Mouse (Mus musculus) midbrain, embryonic 15.5 days (tissue): ENCODE measurements around the gene Tnrc6b. TPM values are rescaled to one million over a fixed set of nuclear protein-coding genes. Genes with fewer than 3 reads are reported as not detected.
"Not testable (repeated sequence)": the region's sequence is repeated elsewhere in the genome, so short reads cannot be mapped to it uniquely, and the experiment has no call there.

Source experiments
- ATAC-seq: fragments of 200-750 bp; cut with Nextera tagmentation; replicated peaks from 2 replicates; pipeline ENCODE4 v1.8.0; 2017; ENCODE audit warnings: moderate TSS enrichment
- H3K27ac ChIP-seq: fragments of 300-500 bp; sonication (generic); 2 replicates; pipeline ENCODE4 v1.5.1; 2015; ENCODE audit warnings: mild to moderate bottlenecking, inconsistent platforms
- H3K27me3 ChIP-seq: fragments of 300-500 bp; sonication (generic); replicated peaks from 2 replicates; pipeline ENCODE4 v1.6.1; 2015; ENCODE audit warnings: inconsistent platforms
- H3K36me3 ChIP-seq: fragments of 300-500 bp; sonication (generic); replicated peaks from 2 replicates; pipeline ENCODE4 v1.6.1; 2015; ENCODE audit warnings: inconsistent platforms
- H3K4me1 ChIP-seq: fragments of 300-500 bp; sonication (generic); 2 replicates; pipeline ENCODE4 v1.6.1; 2015; ENCODE audit warnings: inconsistent platforms
- H3K4me2 ChIP-seq: fragments of 300-500 bp; sonication (generic); 2 replicates; pipeline ENCODE4 v1.6.1; 2015; ENCODE audit warnings: inconsistent platforms, mild to moderate bottlenecking, moderate library complexity
- H3K4me3 ChIP-seq: fragments of 300-500 bp; sonication (generic); 2 replicates; pipeline ENCODE4 v1.5.1; 2015; ENCODE audit warnings: mild to moderate bottlenecking, inconsistent platforms
- H3K9ac ChIP-seq: fragments of 300-500 bp; sonication (generic); 2 replicates; pipeline ENCODE4 v1.6.1; 2015; ENCODE audit warnings: mild to moderate bottlenecking, inconsistent platforms
- H3K9me3 ChIP-seq: fragments of 300-500 bp; sonication (generic); 2 replicates; pipeline ENCODE4 v1.6.1; 2016; ENCODE audit warnings: inconsistent platforms
- WGBS: fragments of 180-500 bp; shearing (Covaris S2); methylation state at CpG from one replicate; pipeline ENCODE4 v1.1.7; 2015; ENCODE audit warnings: mixed read lengths; 5-methylcytosine and 5-hydroxymethylcytosine counted together
- polyA plus RNA-seq: library from polyadenylated mRNA; unstranded; fragments of >200 nt; fragmentation: Nextera tagmentation; extraction: Ambion mirVana; gene quantifications from 2 replicates; pipeline ENCODE4 v1.2.1, GENCODE M21; 2015

Gene Tnrc6b
- polyA plus RNA-seq, 1 experiment from 2014 or later, result 47.2 TPM

GRCm38 (mm10) chr15:80916621-80917020 is 205.5 kb downstream of the Tnrc6b start:
- ATAC-seq, result no peak
- Histone ChIP-seq H3K27me3 (no peaks in the 10 kb centered on the region), H3K36me3 (peaks cover 63% of the 10 kb centered on the region)

GRCm38 (mm10) chr15:80920346-80920745 is 209.2 kb downstream of the Tnrc6b start:
- Histone ChIP-seq H3K4me3 (no peak overlapping the region), H3K4me1 (no peaks in the 10 kb centered on the region), H3K27ac (no peak overlapping the region), H3K4me2 (no peak overlapping the region), H3K9ac (no peak overlapping the region), H3K27me3 (no peaks in the 10 kb centered on the region), H3K9me3 (no peaks in the 10 kb centered on the region), H3K36me3 (peaks cover 51% of the 10 kb centered on the region)
- 96% methylated on average over 3 of the region's 3 CpGs for WGBS
- no peak for ATAC-seq

More at GRCm38 (mm10) chr15:80916621-80917020, 205.5 kb downstream of the Tnrc6b start:
- no peak overlapping the region for H3K4me2 ChIP-seq
- no peaks in the 10 kb centered on the region for H3K4me1 ChIP-seq
- H3K4me3 ChIP-seq, result no peak overlapping the region
- WGBS, result 92% methylated on average over 7 of the region's 7 CpGs
- H3K27ac ChIP-seq, result no peak overlapping the region
- H3K9ac ChIP-seq, result no peak overlapping the region
- H3K9me3 ChIP-seq, result no peaks in the 10 kb centered on the region

GRCm38 (mm10) chr15:80921781-80922180 is 210.7 kb downstream of the Tnrc6b start:
- H3K4me3 ChIP-seq, result no peak overlapping the region
- ATAC-seq, result no peak
- no peaks in the 10 kb centered on the region for H3K4me1 ChIP-seq
- no peak overlapping the region for H3K9ac ChIP-seq
- H3K27me3 ChIP-seq, result no peaks in the 10 kb centered on the region
- 78% methylated on average over 4 of the region's 4 CpGs for WGBS
- no peak overlapping the region for H3K4me2 ChIP-seq
- peaks cover 57% of the 10 kb centered on the region for H3K36me3 ChIP-seq
- H3K27ac ChIP-seq, result no peak overlapping the region
- H3K9me3 ChIP-seq, result no peaks in the 10 kb centered on the region

GRCm38 (mm10) chr15:80924211-80924610 is 213.1 kb downstream of the Tnrc6b start:
- H3K4me2 ChIP-seq, result no peak overlapping the region
- no peak for ATAC-seq
- H3K27me3 ChIP-seq, result no peaks in the 10 kb centered on the region
- no peak overlapping the region for H3K27ac ChIP-seq
- 96% methylated on average over 2 of the region's 2 CpGs for WGBS
- no peak overlapping the region for H3K4me3 ChIP-seq
- H3K9ac ChIP-seq, result no peak overlapping the region
- peaks cover 57% of the 10 kb centered on the region for H3K36me3 ChIP-seq
- H3K9me3 ChIP-seq, result no peaks in the 10 kb centered on the region
- H3K4me1 ChIP-seq, result no peaks in the 10 kb centered on the region

GRCm38 (mm10) chr15:80928811-80929355 is 217.8 kb downstream of the Tnrc6b start:
- Histone ChIP-seq H3K9ac (no peak overlapping the region), H3K4me2 (no peak overlapping the region), H3K36me3 (peaks cover 40% of the 10 kb centered on the region), H3K4me3 (no peak overlapping the region), H3K4me1 (no peaks in the 10 kb centered on the region), H3K27me3 (no peaks in the 10 kb centered on the region), H3K27ac (no peak overlapping the region), H3K9me3 (no peaks in the 10 kb centered on the region)
- 84% methylated on average over 20 of the region's 20 CpGs for WGBS
- 0 out of 2 replicates have a peak, but pooled peaks have one; percentile 14 for ATAC-seq

GRCm38 (mm10) chr15:80930048-80930571 is 219.0 kb downstream of the Tnrc6b start:
- peaks cover 34% of the 10 kb centered on the region for H3K36me3 ChIP-seq
- ATAC-seq, result no peak
- 25% methylated on average over 14 of the region's 16 CpGs for WGBS
- no peak overlapping the region for H3K4me2 ChIP-seq
- H3K27me3 ChIP-seq, result no peaks in the 10 kb centered on the region
- no peak overlapping the region for H3K27ac ChIP-seq
- H3K9ac ChIP-seq, result no peak overlapping the region
- H3K4me3 ChIP-seq, result no peak overlapping the region
- H3K9me3 ChIP-seq, result no peaks in the 10 kb centered on the region
- no peaks in the 10 kb centered on the region for H3K4me1 ChIP-seq

- not testable (repeated sequence) for H3K27ac ChIP-seq, H3K9me3 ChIP-seq, H3K4me2 ChIP-seq, H3K4me1 ChIP-seq, H3K9ac ChIP-seq, H3K4me3 ChIP-seq, ATAC-seq, H3K27me3 ChIP-seq
- H3K36me3 ChIP-seq, result peaks cover 31% of the 10 kb centered on the region
- 93% methylated on average over 23 of the region's 23 CpGs for WGBS
These were observed 219.7 kb downstream of the Tnrc6b start for GRCm38 (mm10) chr15:80930676-80931320.

- H3K4me3 ChIP-seq, result no peak overlapping the region
- peaks cover 25% of the 10 kb centered on the region for H3K36me3 ChIP-seq
- no peaks in the 10 kb centered on the region for H3K4me1 ChIP-seq
- 94% methylated on average over 9 of the region's 9 CpGs for WGBS
- no peak for ATAC-seq
- H3K27ac ChIP-seq, result no peak overlapping the region
- H3K9ac ChIP-seq, result no peak overlapping the region
- H3K9me3 ChIP-seq, result no peaks in the 10 kb centered on the region
- H3K4me2 ChIP-seq, result no peak overlapping the region
- H3K27me3 ChIP-seq, result no peaks in the 10 kb centered on the region
These were observed 220.3 kb downstream of the Tnrc6b start for GRCm38 (mm10) chr15:80931345-80931960.

GRCm38 (mm10) chr15:80934841-80935240 is 223.7 kb downstream of the Tnrc6b start:
- Histone ChIP-seq H3K4me3 (no peak overlapping the region), H3K9me3 (no peaks in the 10 kb centered on the region), H3K9ac (no peak overlapping the region), H3K27me3 (no peaks in the 10 kb centered on the region), H3K4me1 (no peaks in the 10 kb centered on the region), H3K4me2 (no peak overlapping the region), H3K36me3 (peaks cover 4% of the 10 kb centered on the region; the same call in 1 of the 2 replicates), H3K27ac (no peak overlapping the region)
- 94% methylated on average over 5 of the region's 5 CpGs for WGBS
- no peak for ATAC-seq

GRCm38 (mm10) chr15:80936686-80937085 is 225.6 kb downstream of the Tnrc6b start:
- Histone ChIP-seq H3K4me2 (no peak overlapping the region), H3K4me3 (no peak overlapping the region), H3K36me3 (peaks cover 3% of the 10 kb centered on the region; the same call in 1 of the 2 replicates), H3K9ac (no peak overlapping the region), H3K4me1 (no peaks in the 10 kb centered on the region), H3K27ac (no peak overlapping the region), H3K27me3 (no peaks in the 10 kb centered on the region), H3K9me3 (no peaks in the 10 kb centered on the region)
- WGBS, result 74% methylated on average over 3 of the region's 3 CpGs
- ATAC-seq, result no peak

GRCm38 (mm10) chr15:80938615-80939014 is 227.5 kb downstream of the Tnrc6b start:
- H3K9ac ChIP-seq, result no peak overlapping the region
- no peak overlapping the region for H3K27ac ChIP-seq
- 75% methylated on average over 4 of the region's 4 CpGs for WGBS
- H3K4me1 ChIP-seq, result no peaks in the 10 kb centered on the region
- no peak for ATAC-seq
- no peaks in the 10 kb centered on the region for H3K27me3 ChIP-seq
- no peaks in the 10 kb centered on the region for H3K9me3 ChIP-seq
- no peak overlapping the region for H3K4me3 ChIP-seq
- H3K4me2 ChIP-seq, result no peak overlapping the region
- no peaks in the 10 kb centered on the region for H3K36me3 ChIP-seq

- no peaks in the 10 kb centered on the region for H3K27me3 ChIP-seq
- H3K4me1 ChIP-seq, result no peaks in the 10 kb centered on the region
- no peak overlapping the region for H3K4me2 ChIP-seq
- no peak overlapping the region for H3K4me3 ChIP-seq
- no peak overlapping the region for H3K9ac ChIP-seq
- no peaks in the 10 kb centered on the region for H3K36me3 ChIP-seq
- H3K27ac ChIP-seq, result no peak overlapping the region
- 56% methylated on average over 5 of the region's 5 CpGs for WGBS
- H3K9me3 ChIP-seq, result no peaks in the 10 kb centered on the region
- ATAC-seq, result no peak
These were observed 228.3 kb downstream of the Tnrc6b start for GRCm38 (mm10) chr15:80939401-80939800.
